Mouse (Mus musculus): ENCODE results near the gene Mllt6. TPM values are rescaled to one million over a fixed set of nuclear protein-coding genes. Genes with fewer than 3 reads are reported as not detected.
A peak's percentile ranks its signal among the peaks of the same experiment; 100 is the strongest.
"Not testable (repeated sequence)": the region's sequence is repeated elsewhere in the genome, so short reads cannot be mapped to it uniquely, and the experiment has no call there.

The Mllt6 gene
- total RNA-seq, 1 experiment from 2014 or later = 34.4 TPM

- ATAC-seq (replicated peaks; ENCODE audit: insufficient number of reproducible peaks, low FRiP score, low TSS enrichment, poor library complexity, severe bottlenecking) = no peak
Observed at GRCm38 (mm10) chr11:97700746-97701580, 37.7 kb downstream of the Mllt6 start.

GRCm38 (mm10) chr11:97701581-97702392, 38.6 kb downstream of the Mllt6 start:
- ATAC-seq (replicated peaks; ENCODE audit: insufficient number of reproducible peaks, low FRiP score, low TSS enrichment, poor library complexity, severe bottlenecking) = no peak

- ATAC-seq (replicated peaks; ENCODE audit: insufficient number of reproducible peaks, low FRiP score, low TSS enrichment, poor library complexity, severe bottlenecking) = peak; percentile 61
Observed at GRCm38 (mm10) chr11:97702393-97702745, 39.2 kb downstream of the Mllt6 start.

GRCm38 (mm10) chr11:97703039-97703826, 40.0 kb downstream of the Mllt6 start, which contains the start of gene Psmb3:
TSS of gene Psmb3 (plus strand) at chr11:97703399.
- peak; percentile 88 for ATAC-seq (replicated peaks; ENCODE audit: insufficient number of reproducible peaks, low FRiP score, low TSS enrichment, poor library complexity, severe bottlenecking)

- not testable (repeated sequence) for ATAC-seq (replicated peaks; ENCODE audit: insufficient number of reproducible peaks, low FRiP score, low TSS enrichment, poor library complexity, severe bottlenecking)
Observed at GRCm38 (mm10) chr11:97710067-97710466, 46.9 kb downstream of the Mllt6 start.

- no peak for ATAC-seq (replicated peaks; ENCODE audit: insufficient number of reproducible peaks, low FRiP score, low TSS enrichment, poor library complexity, severe bottlenecking)
Observed at GRCm38 (mm10) chr11:97711200-97711900, 48.1 kb downstream of the Mllt6 start.

- no peak for ATAC-seq (replicated peaks; ENCODE audit: insufficient number of reproducible peaks, low FRiP score, low TSS enrichment, poor library complexity, severe bottlenecking)
Observed at GRCm38 (mm10) chr11:97712286-97712685, 49.1 kb downstream of the Mllt6 start.

- ATAC-seq (replicated peaks; ENCODE audit: insufficient number of reproducible peaks, low FRiP score, low TSS enrichment, poor library complexity, severe bottlenecking) = no peak
Observed at GRCm38 (mm10) chr11:97713896-97714295, 50.7 kb downstream of the Mllt6 start.

- ATAC-seq (replicated peaks; ENCODE audit: insufficient number of reproducible peaks, low FRiP score, low TSS enrichment, poor library complexity, severe bottlenecking) = no peak
Observed at GRCm38 (mm10) chr11:97714356-97714755, 51.1 kb downstream of the Mllt6 start.

- no peak for ATAC-seq (replicated peaks; ENCODE audit: insufficient number of reproducible peaks, low FRiP score, low TSS enrichment, poor library complexity, severe bottlenecking)
Observed at GRCm38 (mm10) chr11:97714784-97715760, 51.9 kb downstream of the Mllt6 start.

- no peak for ATAC-seq (replicated peaks; ENCODE audit: insufficient number of reproducible peaks, low FRiP score, low TSS enrichment, poor library complexity, severe bottlenecking)
Observed at GRCm38 (mm10) chr11:97716021-97716420, 52.8 kb downstream of the Mllt6 start.

GRCm38 (mm10) chr11:97717369-97718280, 54.4 kb downstream of the Mllt6 start:
- ATAC-seq (replicated peaks; ENCODE audit: insufficient number of reproducible peaks, low FRiP score, low TSS enrichment, poor library complexity, severe bottlenecking) = no peak

- peak; percentile 83 for ATAC-seq (replicated peaks; ENCODE audit: insufficient number of reproducible peaks, low FRiP score, low TSS enrichment, poor library complexity, severe bottlenecking)
Observed at GRCm38 (mm10) chr11:97718281-97718860, 55.2 kb downstream of the Mllt6 start.

- ATAC-seq (replicated peaks; ENCODE audit: insufficient number of reproducible peaks, low FRiP score, low TSS enrichment, poor library complexity, severe bottlenecking) = 0 out of 2 replicates have a peak, but pooled peaks have one; percentile 34
Observed at GRCm38 (mm10) chr11:97719041-97719440, 55.8 kb downstream of the Mllt6 start.

- no peak for ATAC-seq (replicated peaks; ENCODE audit: insufficient number of reproducible peaks, low FRiP score, low TSS enrichment, poor library complexity, severe bottlenecking)
Observed at GRCm38 (mm10) chr11:97721338-97721737, 58.1 kb downstream of the Mllt6 start.

- no peak for ATAC-seq (replicated peaks; ENCODE audit: insufficient number of reproducible peaks, low FRiP score, low TSS enrichment, poor library complexity, severe bottlenecking)
Observed at GRCm38 (mm10) chr11:97723709-97724108, 60.5 kb downstream of the Mllt6 start.
